Mouse (Mus musculus): ENCODE measurements at regions not wholly inside any gene's neighbourhood (a gene's known extent, or its start where the extent isn't known, plus 50 kb on each side); places are given as distances from the start of the nearest gene placed in this dataset.

- DNase-seq (ENCODE audit: low spot score), result no peak
These were observed 56.5 kb upstream of the Tarsl2 start for GRCm38 (mm10) chr7:65588197-65588596.

GRCm38 (mm10) chr7:65586429-65586828 is 58.3 kb upstream of the Tarsl2 start:
- DNase-seq (ENCODE audit: low spot score), result peak; percentile 28

- DNase-seq (ENCODE audit: low spot score), result no peak
These were observed 57.7 kb upstream of the Tjp1 start for GRCm38 (mm10) chr7:65585251-65585650.

GRCm38 (mm10) chr7:65580938-65581534 is 53.5 kb upstream of the Tjp1 start:
- DNase-seq (ENCODE audit: low spot score), result no peak
